Comparison of ENCODE assay signal across 7 mouse cellular contexts in genomic region chr4:140986024-140986710, GRCm38 (mm10). TPM values are rescaled to one million over a fixed set of nuclear protein-coding genes. Genes with fewer than 3 reads are reported as not detected.
A peak's percentile ranks its signal among the peaks of the same experiment; 100 is the strongest.
DNase-seq lines count a peak whose midpoint lies in the region; ATAC-seq lines count a peak whose summit lies in the region.

No protein-coding gene starts in this region.

- ATAC-seq in neural tube, embryonic 11.5 days (ENCODE audit: insufficient read depth, low FRiP score, low TSS enrichment): no peak; the same call in 1 of the 2 replicates
- peak; percentile 26 for ATAC-seq in forebrain, embryonic 11.5 days (replicated peaks; ENCODE audit: low FRiP score)
- no peak; the same call in 1 of the 2 replicates for ATAC-seq in limb, embryonic 13.5 days (ENCODE audit: low FRiP score, low read depth)
- no peak for ATAC-seq in stomach, embryonic 15.5 days (ENCODE audit: insufficient read depth, low FRiP score, low read depth)

- H3K9me3 ChIP-seq in neural tube, embryonic 11.5 days (ENCODE audit: control insufficient read depth, low read length): no peaks in the 10 kb centered on the region
- no peaks in the 10 kb centered on the region; the same call in 1 of the 2 replicates for H3K9me3 ChIP-seq in forebrain, embryonic 11.5 days (ENCODE audit: control insufficient read depth, low read length)
- peaks cover 6% of the 10 kb centered on the region for H3K9me3 ChIP-seq in limb, embryonic 13.5 days
- no peaks in the 10 kb centered on the region for H3K9me3 ChIP-seq in stomach, embryonic 15.5 days

- peak overlapping the region; percentile 88 for H3K4me2 ChIP-seq in neural tube, embryonic 11.5 days (ENCODE audit: low read depth)
- H3K4me2 ChIP-seq in forebrain, embryonic 11.5 days (ENCODE audit: low read depth, low read length, severe bottlenecking): peak overlapping the region; percentile 84
- H3K4me2 ChIP-seq in limb, embryonic 13.5 days (replicated peaks): peak overlapping the region; percentile 89
- H3K4me2 ChIP-seq in stomach, embryonic 15.5 days: peak overlapping the region; percentile 82

- no peak overlapping the region for H3K27ac ChIP-seq in neural tube, embryonic 11.5 days (ENCODE audit: low read depth, low read length)
- H3K27ac ChIP-seq in forebrain, embryonic 11.5 days (ENCODE audit: low read depth, low read length): no peak overlapping the region
- no peak overlapping the region for H3K27ac ChIP-seq in limb, embryonic 13.5 days
- no peak overlapping the region for H3K27ac ChIP-seq in stomach, embryonic 15.5 days

- peak overlapping the region; percentile 86 for H3K9ac ChIP-seq in neural tube, embryonic 11.5 days (ENCODE audit: low read length)
- H3K9ac ChIP-seq in forebrain, embryonic 11.5 days (ENCODE audit: low read length): peak overlapping the region; percentile 90
- H3K9ac ChIP-seq in limb, embryonic 13.5 days: peak overlapping the region; percentile 90
- no peak overlapping the region for H3K9ac ChIP-seq in stomach, embryonic 15.5 days

- 30% methylated on average over 15 of the region's 15 CpGs for WGBS in neural tube, embryonic 11.5 days
- WGBS in forebrain, embryonic 11.5 days: 19% methylated on average over 13 of the region's 15 CpGs
- 26% methylated on average over 15 of the region's 15 CpGs for WGBS in limb, embryonic 13.5 days
- 30% methylated on average over 14 of the region's 15 CpGs for WGBS in stomach, embryonic 15.5 days

- no peaks in the 10 kb centered on the region for H3K27me3 ChIP-seq in neural tube, embryonic 11.5 days (ENCODE audit: control insufficient read depth, insufficient read depth, low read length)
- no peaks in the 10 kb centered on the region for H3K27me3 ChIP-seq in forebrain, embryonic 11.5 days (ENCODE audit: control insufficient read depth, insufficient read depth, low read length)
- no peaks in the 10 kb centered on the region for H3K27me3 ChIP-seq in limb, embryonic 13.5 days
- H3K27me3 ChIP-seq in stomach, embryonic 15.5 days (replicated peaks): no peaks in the 10 kb centered on the region

- no peak for DNase-seq in neural tube, embryonic 11.5 days (ENCODE audit: low spot score)
- no peak for DNase-seq in neural tube, embryonic 10.5 days (ENCODE audit: extremely low spot score, low spot score)
- no peak for DNase-seq in forebrain, embryonic 11.5 days (ENCODE audit: low spot score)
- DNase-seq in layer of hippocampus, adult 18-20 months (ENCODE audit: low spot score in 2 of 2): no peak
- no peak for DNase-seq in lung, postnatal 36 days

- no peaks in the 10 kb centered on the region for H3K36me3 ChIP-seq in neural tube, embryonic 11.5 days (ENCODE audit: control insufficient read depth, insufficient read depth, low read length)
- H3K36me3 ChIP-seq in forebrain, embryonic 11.5 days (ENCODE audit: control insufficient read depth, insufficient read depth, low read length): no peaks in the 10 kb centered on the region
- peaks cover 6% of the 10 kb centered on the region; the same call in 1 of the 2 replicates for H3K36me3 ChIP-seq in limb, embryonic 13.5 days
- peaks cover 3% of the 10 kb centered on the region; the same call in 1 of the 2 replicates for H3K36me3 ChIP-seq in stomach, embryonic 15.5 days

- H3K4me1 ChIP-seq in neural tube, embryonic 11.5 days (ENCODE audit: control insufficient read depth, insufficient read depth, low read length): peaks cover 7% of the 10 kb centered on the region
- H3K4me1 ChIP-seq in forebrain, embryonic 11.5 days (replicated peaks; ENCODE audit: control insufficient read depth, insufficient read depth, low read length): peaks cover 3% of the 10 kb centered on the region; the same call in 1 of the 2 replicates
- H3K4me1 ChIP-seq in limb, embryonic 13.5 days: peaks cover 36% of the 10 kb centered on the region
- H3K4me1 ChIP-seq in stomach, embryonic 15.5 days: peaks cover 27% of the 10 kb centered on the region

- peak overlapping the region; percentile 87 for H3K4me3 ChIP-seq in neural tube, embryonic 11.5 days (ENCODE audit: low read depth, low read length)
- peak overlapping the region; percentile 84 for H3K4me3 ChIP-seq in forebrain, embryonic 11.5 days (ENCODE audit: low read depth, low read length)
- peak overlapping the region; percentile 89 for H3K4me3 ChIP-seq in limb, embryonic 13.5 days
- H3K4me3 ChIP-seq in stomach, embryonic 15.5 days (replicated peaks): peak overlapping the region; percentile 86

RNA-seq across cellular contexts. Expression of gene Atp13a2, which starts 0.5 kb away (rescaled TPM):
- 58.7 and 59.7 TPM in 2 replicates for polyA plus RNA-seq in neural tube, embryonic 11.5 days (2014; fragmentation: Nextera tagmentation; extraction: Ambion mirVana)
- polyA plus RNA-seq in forebrain, embryonic 11.5 days (2014; fragmentation: Nextera tagmentation; extraction: Ambion mirVana): 51.2 and 54.9 TPM in 2 replicates
- polyA plus RNA-seq in limb, embryonic 13.5 days (2015; fragmentation: Nextera tagmentation; extraction: Ambion mirVana): 37.4 and 41.8 TPM in 2 replicates
- 42.7 and 45.9 TPM in 2 replicates for polyA plus RNA-seq in stomach, embryonic 15.5 days (2015; fragmentation: Nextera tagmentation; extraction: Ambion mirVana)
- total RNA-seq in layer of hippocampus, adult 18-20 months (2021): 100 to 1,000 TPM; 151 to 157 TPM

RNA-seq across cellular contexts. Expression of gene Mfap2, which starts 24.1 kb away (rescaled TPM):
- 279 and 295 TPM in 2 replicates for polyA plus RNA-seq in neural tube, embryonic 11.5 days (2014; fragmentation: Nextera tagmentation; extraction: Ambion mirVana)
- 263 and 298 TPM in 2 replicates for polyA plus RNA-seq in forebrain, embryonic 11.5 days (2014; fragmentation: Nextera tagmentation; extraction: Ambion mirVana)
- polyA plus RNA-seq in limb, embryonic 13.5 days (2015; fragmentation: Nextera tagmentation; extraction: Ambion mirVana): 757 and 803 TPM in 2 replicates
- 418 and 436 TPM in 2 replicates for polyA plus RNA-seq in stomach, embryonic 15.5 days (2015; fragmentation: Nextera tagmentation; extraction: Ambion mirVana)
- 1 to 10 TPM; 3.4 to 4.5 TPM for total RNA-seq in layer of hippocampus, adult 18-20 months (2021)

RNA-seq across cellular contexts. Expression of gene Sdhb, which starts 25.2 kb away (rescaled TPM):
- polyA plus RNA-seq in neural tube, embryonic 11.5 days (2014; fragmentation: Nextera tagmentation; extraction: Ambion mirVana): 408 and 418 TPM in 2 replicates
- polyA plus RNA-seq in forebrain, embryonic 11.5 days (2014; fragmentation: Nextera tagmentation; extraction: Ambion mirVana): 375 and 401 TPM in 2 replicates
- polyA plus RNA-seq in limb, embryonic 13.5 days (2015; fragmentation: Nextera tagmentation; extraction: Ambion mirVana): 387 and 396 TPM in 2 replicates
- 419 and 423 TPM in 2 replicates for polyA plus RNA-seq in stomach, embryonic 15.5 days (2015; fragmentation: Nextera tagmentation; extraction: Ambion mirVana)
- total RNA-seq in layer of hippocampus, adult 18-20 months (2021): 100 to 1,000 TPM; 183 to 190 TPM
